Mouse (Mus musculus): ENCODE results near the gene Shoc2. TPM values are rescaled to one million over a fixed set of nuclear protein-coding genes. Genes with fewer than 3 reads are reported as not detected.
"Not testable (repeated sequence)": the region's sequence is repeated elsewhere in the genome, so short reads cannot be mapped to it uniquely, and the experiment has no call there.

The Shoc2 gene
- polyA plus RNA-seq, 1 experiment, result 20.4 TPM

GRCm38 (mm10) chr19:53933050-53933449 lies 11.1 kb upstream of the Shoc2 start:
- no peak for DNase-seq (ENCODE audit: low read depth)

- no peak for DNase-seq (ENCODE audit: low read depth)
Measured at GRCm38 (mm10) chr19:53934046-53934445, 10.1 kb upstream of the Shoc2 start.

GRCm38 (mm10) chr19:53939467-53939866 lies 4.6 kb upstream of the Shoc2 start:
- no peak for DNase-seq (ENCODE audit: low read depth)

GRCm38 (mm10) chr19:53941139-53941538 lies 3.0 kb upstream of the Shoc2 start:
- no peak for DNase-seq (ENCODE audit: low read depth)

- DNase-seq (ENCODE audit: low read depth), result peak; percentile 84
Measured at GRCm38 (mm10) chr19:53942342-53942741, 1.8 kb upstream of the Shoc2 start.

- no peak for DNase-seq (ENCODE audit: low read depth)
Measured at GRCm38 (mm10) chr19:53944786-53945169, 672 bp downstream of the Shoc2 start.

- no peak for DNase-seq (ENCODE audit: low read depth)
Measured at GRCm38 (mm10) chr19:53945171-53946042, 1.3 kb downstream of the Shoc2 start.

- no peak for DNase-seq (ENCODE audit: low read depth)
Measured at GRCm38 (mm10) chr19:53957513-53957912, 13.4 kb downstream of the Shoc2 start.

- no peak for DNase-seq (ENCODE audit: low read depth)
Measured at GRCm38 (mm10) chr19:53962511-53962910, 18.4 kb downstream of the Shoc2 start.

- DNase-seq (ENCODE audit: low read depth), result not testable (repeated sequence)
Measured at GRCm38 (mm10) chr19:53964347-53964746, 20.2 kb downstream of the Shoc2 start.

GRCm38 (mm10) chr19:53964910-53965633 lies 21.0 kb downstream of the Shoc2 start:
- no peak for DNase-seq (ENCODE audit: low read depth)

GRCm38 (mm10) chr19:53969226-53969625 lies 25.1 kb downstream of the Shoc2 start:
- no peak for DNase-seq (ENCODE audit: low read depth)

GRCm38 (mm10) chr19:53971938-53972337 lies 27.8 kb downstream of the Shoc2 start:
- DNase-seq (ENCODE audit: low read depth), result no peak

GRCm38 (mm10) chr19:53973656-53974055 lies 29.6 kb downstream of the Shoc2 start:
- DNase-seq (ENCODE audit: low read depth), result no peak

- no peak for DNase-seq (ENCODE audit: low read depth)
Measured at GRCm38 (mm10) chr19:53982041-53982440, 37.9 kb downstream of the Shoc2 start.

GRCm38 (mm10) chr19:53983336-53983735 lies 39.2 kb downstream of the Shoc2 start:
- no peak for DNase-seq (ENCODE audit: low read depth)

GRCm38 (mm10) chr19:53984628-53985027 lies 40.5 kb downstream of the Shoc2 start:
- no peak for DNase-seq (ENCODE audit: low read depth)

- no peak for DNase-seq (ENCODE audit: low read depth)
Measured at GRCm38 (mm10) chr19:53990538-53990937, 46.4 kb downstream of the Shoc2 start.

- DNase-seq (ENCODE audit: low read depth), result no peak
Measured at GRCm38 (mm10) chr19:53993860-53994259, 49.8 kb downstream of the Shoc2 start.

- no peak for DNase-seq (ENCODE audit: low read depth)
Measured at GRCm38 (mm10) chr19:53994276-53994675, 50.2 kb downstream of the Shoc2 start.

- no peak for DNase-seq (ENCODE audit: low read depth)
Measured at GRCm38 (mm10) chr19:54010973-54011372, 66.9 kb downstream of the Shoc2 start.

- DNase-seq (ENCODE audit: low read depth), result no peak
Measured at GRCm38 (mm10) chr19:54014999-54015398, 70.9 kb downstream of the Shoc2 start.

GRCm38 (mm10) chr19:54015503-54015902 lies 71.4 kb downstream of the Shoc2 start:
- DNase-seq (ENCODE audit: low read depth), result no peak
